Mouse (Mus musculus): ENCODE measurements around the gene Lysmd2. TPM values are rescaled to one million over a fixed set of nuclear protein-coding genes. Genes with fewer than 3 reads are reported as not detected.
A peak's percentile ranks its signal among the peaks of the same experiment; 100 is the strongest.
"Not testable (repeated sequence)": the region's sequence is repeated elsewhere in the genome, so short reads cannot be mapped to it uniquely, and the experiment has no call there.

Gene Lysmd2
- polyA plus RNA-seq, 1 experiment, result 120 TPM

GRCm38 (mm10) chr9:75632902-75633301, 7.4 kb downstream of the Lysmd2 start:
- no peak for DNase-seq
- WGBS, result 53% methylated on average over 1 of the region's 1 CpGs

GRCm38 (mm10) chr9:75633603-75634002, 8.1 kb downstream of the Lysmd2 start:
- WGBS, result 92% methylated on average over 8 of the region's 8 CpGs
- TF ChIP-seq POLR2A (IDR thresholded peaks at IDR 0.05; ENCODE audit: borderline replicate concordance, insufficient read depth, low read length) (no peak), CTCF (IDR thresholded peaks at IDR 0.05; ENCODE audit: borderline replicate concordance, insufficient read depth, low read depth, low read length) (no peak)
- H3K4me1 ChIP-seq (ENCODE audit: control insufficient read depth, insufficient read depth, low read length), result peaks cover 11% of the 10 kb centered on the region; the same call in 1 of the 2 replicates

More at GRCm38 (mm10) chr9:75632902-75633301, 7.4 kb downstream of the Lysmd2 start:
- Histone ChIP-seq H3K4me3 (replicated peaks; ENCODE audit: insufficient read depth, low read depth, low read length) (no peak overlapping the region), H3K27me3 (ENCODE audit: control insufficient read depth, insufficient read depth, low read length) (no peaks in the 10 kb centered on the region), H3K27ac (ENCODE audit: insufficient read depth, low read length) (0 out of 2 replicates have a peak overlapping the region, but pooled peaks have one; percentile 37), H3K4me1 (ENCODE audit: control insufficient read depth, insufficient read depth, low read length) (peaks cover 11% of the 10 kb centered on the region; the same call in 1 of the 2 replicates)
- TF ChIP-seq POLR2A (IDR thresholded peaks at IDR 0.05; ENCODE audit: borderline replicate concordance, insufficient read depth, low read length) (no peak), CTCF (IDR thresholded peaks at IDR 0.05; ENCODE audit: borderline replicate concordance, insufficient read depth, low read depth, low read length) (peak; percentile 58; the same call in 1 of the 2 replicates)

GRCm38 (mm10) chr9:75634226-75634625, 8.7 kb downstream of the Lysmd2 start:
- Histone ChIP-seq H3K4me3 (replicated peaks; ENCODE audit: insufficient read depth, low read depth, low read length) (no peak overlapping the region), H3K27ac (ENCODE audit: insufficient read depth, low read length) (no peak overlapping the region), H3K4me1 (ENCODE audit: control insufficient read depth, insufficient read depth, low read length) (peaks cover 10% of the 10 kb centered on the region; the same call in 1 of the 2 replicates), H3K27me3 (ENCODE audit: control insufficient read depth, insufficient read depth, low read length) (no peaks in the 10 kb centered on the region)
- no peak for DNase-seq
- 31% methylated on average over 4 of the region's 4 CpGs for WGBS
- TF ChIP-seq CTCF (IDR thresholded peaks at IDR 0.05; ENCODE audit: borderline replicate concordance, insufficient read depth, low read depth, low read length), result no peak
- no peak for TF ChIP-seq POLR2A (IDR thresholded peaks at IDR 0.05; ENCODE audit: borderline replicate concordance, insufficient read depth, low read length)

More at GRCm38 (mm10) chr9:75633603-75634002, 8.1 kb downstream of the Lysmd2 start:
- no peak for DNase-seq
- Histone ChIP-seq H3K27me3 (ENCODE audit: control insufficient read depth, insufficient read depth, low read length) (no peaks in the 10 kb centered on the region), H3K4me3 (replicated peaks; ENCODE audit: insufficient read depth, low read depth, low read length) (no peak overlapping the region), H3K27ac (ENCODE audit: insufficient read depth, low read length) (no peak overlapping the region)

- Histone ChIP-seq H3K27me3 (ENCODE audit: control insufficient read depth, insufficient read depth, low read length) (no peaks in the 10 kb centered on the region), H3K27ac (ENCODE audit: insufficient read depth, low read length) (no peak overlapping the region), H3K4me3 (replicated peaks; ENCODE audit: insufficient read depth, low read depth, low read length) (no peak overlapping the region), H3K4me1 (ENCODE audit: control insufficient read depth, insufficient read depth, low read length) (no peaks in the 10 kb centered on the region)
- WGBS, result 80% methylated on average over 3 of the region's 3 CpGs
- DNase-seq, result no peak
- TF ChIP-seq CTCF (IDR thresholded peaks at IDR 0.05; ENCODE audit: borderline replicate concordance, insufficient read depth, low read depth, low read length) (no peak), POLR2A (IDR thresholded peaks at IDR 0.05; ENCODE audit: borderline replicate concordance, insufficient read depth, low read length) (no peak)
These were observed 19.9 kb downstream of the Lysmd2 start for GRCm38 (mm10) chr9:75645405-75645804.

- H3K27me3 ChIP-seq (ENCODE audit: control insufficient read depth, insufficient read depth, low read length), result no peaks in the 10 kb centered on the region
- H3K27ac ChIP-seq (ENCODE audit: insufficient read depth, low read length), result no peak overlapping the region
- no peaks in the 10 kb centered on the region for H3K4me1 ChIP-seq (ENCODE audit: control insufficient read depth, insufficient read depth, low read length)
- peak in 1 of 2 experiments; percentile 37 for DNase-seq
- WGBS, result 30% methylated on average over 12 of the region's 12 CpGs
- TF ChIP-seq POLR2A (IDR thresholded peaks at IDR 0.05; ENCODE audit: borderline replicate concordance, insufficient read depth, low read length) (no peak), CTCF (IDR thresholded peaks at IDR 0.05; ENCODE audit: borderline replicate concordance, insufficient read depth, low read depth, low read length) (no peak)
- no peak overlapping the region for H3K4me3 ChIP-seq (replicated peaks; ENCODE audit: insufficient read depth, low read depth, low read length)
These were observed 28.7 kb downstream of the Lysmd2 start for GRCm38 (mm10) chr9:75653981-75654911.

- not testable (repeated sequence) for DNase-seq; H3K4me1 ChIP-seq (ENCODE audit: control insufficient read depth, insufficient read depth, low read length); H3K4me3 ChIP-seq (replicated peaks; ENCODE audit: insufficient read depth, low read depth, low read length); H3K27me3 ChIP-seq (ENCODE audit: control insufficient read depth, insufficient read depth, low read length); H3K27ac ChIP-seq (ENCODE audit: insufficient read depth, low read length)
- 92% methylated on average over 3 of the region's 3 CpGs for whole genome bisulfite sequencing
These were observed 30.9 kb downstream of the Lysmd2 start for GRCm38 (mm10) chr9:75656456-75656855.

GRCm38 (mm10) chr9:75660917-75661316, 35.4 kb downstream of the Lysmd2 start:
- no peak overlapping the region for H3K27ac ChIP-seq (ENCODE audit: insufficient read depth, low read length)
- no peak for DNase-seq
- no peaks in the 10 kb centered on the region for H3K27me3 ChIP-seq (ENCODE audit: control insufficient read depth, insufficient read depth, low read length)
- 93% methylated on average over 8 of the region's 8 CpGs for WGBS
- H3K4me3 ChIP-seq (replicated peaks; ENCODE audit: insufficient read depth, low read depth, low read length), result no peak overlapping the region
- H3K4me1 ChIP-seq (ENCODE audit: control insufficient read depth, insufficient read depth, low read length), result no peaks in the 10 kb centered on the region
- TF ChIP-seq CTCF (IDR thresholded peaks at IDR 0.05; ENCODE audit: borderline replicate concordance, insufficient read depth, low read depth, low read length), result no peak

GRCm38 (mm10) chr9:75665364-75665763, 39.8 kb downstream of the Lysmd2 start:
- no peaks in the 10 kb centered on the region for H3K27me3 ChIP-seq (ENCODE audit: control insufficient read depth, insufficient read depth, low read length)
- DNase-seq, result no peak
- no peak overlapping the region for H3K27ac ChIP-seq (ENCODE audit: insufficient read depth, low read length)
- 70% methylated on average over 6 of the region's 6 CpGs for WGBS
- H3K4me1 ChIP-seq (ENCODE audit: control insufficient read depth, insufficient read depth, low read length), result peaks cover 13% of the 10 kb centered on the region; the same call in 1 of the 2 replicates
- no peak overlapping the region for H3K4me3 ChIP-seq (replicated peaks; ENCODE audit: insufficient read depth, low read depth, low read length)
- no peak for TF ChIP-seq POLR2A (IDR thresholded peaks at IDR 0.05; ENCODE audit: borderline replicate concordance, insufficient read depth, low read length)
- TF ChIP-seq CTCF (IDR thresholded peaks at IDR 0.05; ENCODE audit: borderline replicate concordance, insufficient read depth, low read depth, low read length), result no peak

All from cerebellum, adult 2 months (tissue).